Mouse (Mus musculus) Muller cell, postnatal 12 days (primary cell): ENCODE measurements at regions not wholly inside any gene's neighbourhood (a gene's known extent, or its start where the extent isn't known, plus 50 kb on each side); places are given as distances from the start of the nearest gene placed in this dataset.

ENCODE experiments used
- DNase-seq: peaks from one replicate; pipeline ENCODE4 v3.0.0-alpha.2; 2015; ENCODE audit errors: inconsistent ontology term

- no peak for DNase-seq
Observed at GRCm38 (mm10) chr1:136717830-136718517, 93.3 kb downstream of the Zfp281 start.

GRCm38 (mm10) chr1:136723839-136724443, 99.2 kb downstream of the Zfp281 start:
- DNase-seq, result no peak

- DNase-seq, result peak; percentile 29
Observed at GRCm38 (mm10) chr1:136725242-136725641, 100.5 kb downstream of the Zfp281 start.

- no peak for DNase-seq
Observed at GRCm38 (mm10) chr1:136726145-136726935, 101.6 kb downstream of the Zfp281 start.

GRCm38 (mm10) chr1:136727868-136728631, 103.3 kb downstream of the Zfp281 start:
- DNase-seq, result peak; percentile 56

GRCm38 (mm10) chr1:136728632-136728944, 103.9 kb downstream of the Zfp281 start:
- DNase-seq, result no peak

- DNase-seq, result no peak
Observed at GRCm38 (mm10) chr1:136730638-136731037, 105.9 kb downstream of the Zfp281 start.

GRCm38 (mm10) chr1:136738030-136738429, 113.3 kb downstream of the Zfp281 start:
- no peak for DNase-seq

- no peak for DNase-seq
Observed at GRCm38 (mm10) chr1:136739486-136739885, 114.8 kb downstream of the Zfp281 start.

- no peak for DNase-seq
Observed at GRCm38 (mm10) chr1:136741061-136741460, 116.4 kb downstream of the Zfp281 start.

- no peak for DNase-seq
Observed at GRCm38 (mm10) chr1:136749188-136749587, 124.5 kb downstream of the Zfp281 start.

GRCm38 (mm10) chr1:136751464-136752191, 126.9 kb downstream of the Zfp281 start:
- no peak for DNase-seq

GRCm38 (mm10) chr1:136754286-136754685, 129.6 kb downstream of the Zfp281 start:
- DNase-seq, result no peak

- DNase-seq, result no peak
Observed at GRCm38 (mm10) chr1:136758730-136759129, 134.0 kb downstream of the Zfp281 start.

GRCm38 (mm10) chr1:136759164-136759563, 134.5 kb downstream of the Zfp281 start:
- no peak for DNase-seq

- no peak for DNase-seq
Observed at GRCm38 (mm10) chr1:136761467-136761866, 136.8 kb downstream of the Zfp281 start.

GRCm38 (mm10) chr1:136768969-136769401, 144.3 kb downstream of the Zfp281 start:
- peak; percentile 29 for DNase-seq

- DNase-seq, result no peak
Observed at GRCm38 (mm10) chr1:136773743-136774142, 149.0 kb downstream of the Zfp281 start.

- no peak for DNase-seq
Observed at GRCm38 (mm10) chr1:136776211-136776610, 151.5 kb downstream of the Zfp281 start.

GRCm38 (mm10) chr1:136777263-136777980, 152.7 kb downstream of the Zfp281 start:
- peak; percentile 27 for DNase-seq

GRCm38 (mm10) chr1:136779384-136779783, 154.7 kb downstream of the Zfp281 start:
- DNase-seq, result no peak
